Mouse (Mus musculus) cerebellum, adult 18-20 months (tissue): Measurements from ENCODE around the gene Heyl.

Experiments used
- DNase-seq, 2 experiments: peaks; one replicate each; pipeline ENCODE4 v3.0.0; 2021

The Heyl gene

DNA sequence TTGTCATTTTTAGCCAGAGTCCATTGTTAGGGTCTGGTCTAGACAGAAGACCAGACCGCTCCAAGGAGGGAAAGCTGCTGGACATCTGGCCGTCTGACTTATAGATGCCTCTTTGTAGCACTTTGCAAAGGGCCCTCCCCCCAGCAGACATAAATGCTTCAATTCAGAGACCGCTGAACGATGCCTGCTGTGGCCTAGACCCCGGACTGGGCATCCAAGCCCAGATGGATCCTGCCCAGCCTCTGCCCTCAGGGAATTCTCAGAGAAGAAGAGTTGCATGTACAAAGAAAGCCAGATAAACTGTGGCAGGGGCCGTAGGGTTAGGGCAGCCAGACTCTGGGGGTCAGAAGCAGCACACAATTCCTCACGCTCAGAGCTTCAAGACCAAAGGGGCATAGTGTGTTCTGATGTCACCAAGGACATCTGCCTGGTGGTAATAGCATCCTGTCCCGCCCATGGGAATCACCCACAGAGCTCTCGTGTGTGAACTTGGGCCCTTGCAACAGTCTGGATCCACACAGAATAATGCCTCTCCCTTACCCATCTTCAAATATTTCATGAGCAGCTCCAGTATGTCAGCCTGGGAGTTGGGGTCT, 2.6 kb downstream of the Heyl start:
- no peak for DNase-seq

DNA sequence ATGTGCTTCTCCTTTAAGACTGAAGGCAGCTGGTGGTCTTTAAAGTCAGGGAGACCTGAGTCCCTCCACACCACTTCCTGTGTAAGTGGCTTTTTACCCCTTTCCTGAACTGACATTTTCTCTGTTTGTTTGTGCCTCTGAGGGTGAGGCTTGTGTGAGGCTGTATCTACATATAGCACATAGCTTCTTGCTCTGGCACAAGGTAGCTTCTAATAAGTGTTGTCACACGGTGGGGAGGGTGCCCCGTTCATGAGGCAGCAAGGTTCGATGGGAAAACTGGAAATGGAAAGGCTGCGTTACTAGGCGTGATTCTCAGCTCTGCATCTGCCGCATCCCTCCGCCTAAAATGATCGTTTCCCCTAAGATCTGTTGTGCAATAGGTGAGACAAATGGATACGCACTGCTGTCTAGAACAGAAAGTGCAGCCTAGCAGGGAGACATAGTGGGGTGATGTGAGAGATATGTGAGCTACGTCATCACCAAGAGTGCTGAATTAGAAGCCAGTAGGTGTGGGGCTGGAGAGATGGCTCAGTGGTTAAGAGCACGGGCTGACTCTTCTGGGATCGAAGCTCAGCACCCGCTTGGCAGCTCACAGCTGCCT, 3.2 kb downstream of the Heyl start:
- no peak for DNase-seq

DNA sequence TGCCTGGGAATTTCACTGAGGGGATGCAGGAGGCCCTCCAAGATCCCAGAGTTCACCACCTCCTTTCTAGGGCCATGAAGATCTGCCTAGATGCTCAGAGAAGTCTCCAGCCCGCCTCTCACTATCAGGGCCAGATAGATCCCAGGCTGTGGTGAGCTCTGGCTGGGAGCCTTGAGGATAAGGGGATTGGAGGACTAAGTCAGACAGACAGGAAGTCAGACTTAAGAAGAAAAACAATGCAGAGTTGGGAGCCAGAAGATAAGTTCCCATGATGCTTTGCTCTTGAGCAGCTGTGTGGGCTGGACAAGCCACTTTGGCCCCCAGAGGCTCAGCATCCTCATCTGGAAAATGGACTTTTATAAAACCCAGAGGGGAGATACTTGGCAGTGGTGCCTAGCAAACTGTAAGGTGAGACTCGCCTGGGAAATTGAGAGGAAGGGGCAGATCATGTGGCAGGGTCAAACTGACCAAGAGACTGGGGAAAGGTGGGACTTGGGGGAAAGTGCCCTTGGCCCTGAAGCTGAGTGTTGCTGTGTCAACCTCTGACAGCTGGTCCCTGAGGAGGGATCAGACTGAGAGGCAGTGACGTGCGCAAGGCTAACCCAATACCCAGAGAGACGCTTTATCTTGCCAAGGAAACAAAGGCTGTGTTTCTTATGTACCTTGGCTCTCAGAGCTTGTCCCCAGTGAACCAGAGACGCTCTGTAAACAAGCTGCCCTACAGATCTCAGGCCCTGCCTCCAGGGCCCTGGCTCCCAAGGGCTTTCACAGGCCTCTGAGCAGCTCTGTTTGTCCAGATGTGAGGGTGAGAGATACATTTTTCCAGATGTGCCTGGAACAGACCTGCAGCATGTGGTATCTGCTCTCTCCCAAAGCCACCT, 4.3 kb downstream of the Heyl start:
- DNase-seq = no peak

DNA sequence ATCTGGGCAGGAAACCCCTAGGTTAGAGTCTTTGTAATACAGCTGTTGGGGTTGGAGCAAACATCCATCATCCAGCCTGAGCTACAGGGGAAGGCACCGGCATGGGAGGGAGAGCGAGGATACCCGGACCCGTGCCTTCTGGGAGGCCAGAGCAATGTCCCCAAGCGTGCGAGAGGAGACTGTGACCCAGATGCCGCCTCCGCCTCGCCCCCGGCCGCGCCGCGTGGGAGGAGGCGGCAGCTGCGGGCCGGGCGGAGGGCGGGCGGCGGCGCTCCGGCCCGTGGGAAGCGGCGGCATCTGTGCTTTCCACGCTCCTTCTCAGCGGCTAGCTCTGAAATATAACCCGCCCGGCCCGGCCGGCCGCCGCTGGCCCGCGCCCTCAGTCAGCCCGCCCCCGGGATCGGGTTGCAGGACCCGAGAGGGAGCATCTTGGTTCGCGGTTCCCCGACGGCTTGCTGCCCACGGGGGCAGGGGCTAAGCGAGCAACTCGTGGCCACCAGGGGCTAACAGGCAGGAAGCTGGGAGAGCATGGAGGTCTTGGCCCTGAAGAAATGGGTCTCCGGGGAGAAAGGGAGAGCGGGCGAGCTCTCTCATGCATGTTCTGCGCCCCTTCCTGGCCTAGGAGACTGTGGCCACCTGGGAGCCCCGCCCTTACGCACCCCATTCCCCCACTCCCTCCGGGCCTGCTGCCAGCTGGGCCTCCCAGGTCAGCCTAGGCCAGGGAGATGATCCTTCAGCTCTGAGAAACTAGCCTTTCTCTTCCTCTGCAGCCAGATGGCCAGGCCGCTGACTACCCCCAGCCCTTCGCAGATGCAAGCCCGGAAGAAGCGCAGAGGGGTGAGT, 6.2 kb downstream of the Heyl start:
- DNase-seq = no peak

DNA sequence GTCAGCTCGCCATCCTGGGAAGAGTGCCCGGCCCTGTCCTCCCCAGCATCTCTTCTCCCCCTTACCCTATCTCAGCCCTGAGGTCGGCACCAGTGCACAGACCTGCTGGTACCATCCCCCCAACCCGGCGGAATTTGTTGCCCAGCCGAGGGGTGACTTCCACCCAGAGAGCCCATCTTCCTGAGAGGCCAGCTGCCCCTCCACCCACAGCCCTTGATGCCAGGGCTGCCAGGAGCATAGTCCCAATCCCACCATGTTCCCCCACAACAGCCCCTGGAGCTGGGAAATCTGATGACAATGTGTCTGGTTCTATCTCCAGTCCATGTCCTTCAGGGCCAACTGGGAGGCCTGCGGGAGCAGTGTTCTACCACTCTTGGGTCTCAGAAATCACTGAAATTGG, 12.9 kb downstream of the Heyl start:
- no peak for DNase-seq

DNA sequence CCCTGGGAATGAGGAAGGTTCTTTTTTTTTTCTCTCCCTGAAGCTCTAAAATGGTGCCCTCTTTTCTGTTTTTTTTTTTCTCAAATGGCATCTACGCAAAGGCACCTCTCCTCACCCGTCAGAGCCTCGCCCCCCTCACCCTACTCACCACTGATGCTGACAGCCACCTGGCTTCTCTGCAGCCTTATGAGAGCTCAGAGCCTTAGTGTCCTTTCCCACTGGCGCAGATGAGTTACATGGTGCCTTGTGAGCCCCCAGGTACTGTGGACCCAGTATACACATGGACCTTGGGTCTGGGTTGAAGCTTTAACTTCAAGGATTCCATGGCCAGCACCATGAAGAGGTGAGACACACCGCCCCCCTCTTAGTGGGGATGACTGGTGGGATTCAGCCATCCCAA, 13.3 kb downstream of the Heyl start:
- no peak for DNase-seq

DNA sequence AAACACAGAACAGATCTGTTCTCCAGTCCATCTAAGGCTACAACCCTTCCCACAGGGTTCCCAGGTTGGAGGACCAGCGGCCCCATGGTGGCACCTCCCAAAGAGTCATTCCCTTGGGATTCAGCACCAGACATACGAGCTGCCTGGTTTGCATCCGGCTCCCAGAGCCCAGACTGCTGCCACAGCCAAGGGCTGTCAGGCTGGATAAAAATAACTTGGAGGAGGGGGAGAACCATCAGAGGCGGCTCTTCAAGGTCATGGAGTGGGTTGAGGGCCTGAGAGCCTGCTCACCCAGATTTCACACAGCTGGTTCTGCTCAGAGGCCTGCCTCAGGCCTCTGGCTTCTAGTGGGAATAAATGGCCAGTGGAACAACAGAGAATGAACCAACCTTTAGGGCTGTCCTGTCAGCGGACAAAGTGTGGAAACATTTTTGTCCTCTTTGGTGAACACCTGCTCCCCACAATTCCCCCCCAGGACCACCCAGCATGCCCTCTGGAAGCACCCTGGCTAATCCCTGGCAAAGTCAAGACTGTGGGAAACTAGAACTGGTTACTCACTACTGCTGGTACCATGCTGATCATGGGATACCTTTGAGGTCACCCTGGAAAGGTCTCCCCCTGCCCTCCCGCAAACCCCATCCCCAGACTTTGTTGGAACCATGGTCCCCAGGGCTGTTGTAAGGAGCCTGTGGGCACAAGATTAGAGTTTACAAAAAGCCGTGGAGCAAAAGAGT, 14.0 kb downstream of the Heyl start:
- DNase-seq = no peak

DNA sequence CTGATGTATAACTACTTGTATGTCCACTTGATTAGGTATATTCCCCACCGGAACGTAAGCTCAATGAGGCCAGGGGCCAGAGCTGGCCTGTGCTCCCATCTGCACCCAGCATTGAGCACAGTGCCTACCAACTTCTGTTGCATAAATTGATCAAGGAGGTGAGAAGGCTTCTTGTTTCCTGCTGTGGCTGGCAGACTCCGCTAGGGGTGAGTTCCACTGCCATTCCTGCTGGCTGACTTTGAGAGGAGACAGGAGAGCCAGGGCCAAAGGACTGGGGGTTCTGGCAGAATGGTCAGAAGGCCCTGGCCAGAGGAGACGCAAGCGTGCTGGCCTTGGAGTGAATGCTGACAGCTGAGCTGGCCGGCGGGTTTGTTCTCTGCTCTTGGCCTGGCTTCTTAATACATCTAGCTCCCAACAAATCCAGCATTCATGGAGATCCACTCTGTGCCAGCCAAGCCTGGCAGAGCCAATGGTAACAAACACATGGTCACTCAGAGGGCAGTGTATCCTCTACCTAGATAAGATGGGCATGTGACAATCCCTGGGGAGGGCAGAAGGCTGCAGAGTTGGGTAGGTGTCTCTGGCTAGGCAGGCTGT, 15.7 kb downstream of the Heyl start:
- DNase-seq = peak; percentile 76 to 82

DNA sequence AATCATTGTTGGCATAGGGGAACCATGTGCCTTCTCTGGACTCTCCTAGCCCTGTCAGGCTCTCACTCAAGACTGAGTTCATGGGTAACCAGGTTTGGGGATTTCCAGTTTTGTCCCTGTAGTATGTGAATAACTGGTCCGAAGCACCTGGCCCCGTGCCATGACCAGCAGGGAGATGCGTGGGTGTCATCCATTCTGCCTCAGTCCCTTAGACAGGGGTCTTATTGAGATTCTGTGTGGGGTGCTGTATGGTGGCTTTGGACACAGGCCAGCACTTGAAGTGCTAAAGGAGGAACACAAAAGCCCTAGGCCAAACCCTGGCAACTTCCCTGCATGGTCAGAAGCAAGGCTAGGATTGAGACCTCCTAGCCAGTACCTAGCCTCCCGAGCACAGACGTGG, 18.9 kb downstream of the Heyl start:
- DNase-seq = peak in 1 of 2 experiments; percentile 39

DNA sequence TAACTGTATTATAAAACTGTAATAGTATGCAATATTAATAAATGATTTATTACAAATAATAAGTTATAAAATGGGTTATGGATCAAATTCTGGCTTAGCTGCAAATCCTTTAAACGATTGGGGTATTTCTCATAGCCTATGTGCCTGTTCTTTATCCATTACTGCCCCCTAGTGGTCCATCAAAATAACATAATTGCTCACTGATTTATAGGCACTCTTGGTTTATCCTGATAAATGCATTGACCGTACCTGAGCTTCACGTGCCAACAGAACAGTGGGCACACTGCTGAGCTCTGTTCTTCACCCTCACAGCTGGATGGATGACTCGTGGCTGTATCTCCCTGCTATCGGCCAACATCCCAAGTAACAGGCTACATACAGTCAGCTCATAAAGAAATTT, 21.3 kb downstream of the Heyl start:
- DNase-seq = peak; percentile 24 to 27

DNA sequence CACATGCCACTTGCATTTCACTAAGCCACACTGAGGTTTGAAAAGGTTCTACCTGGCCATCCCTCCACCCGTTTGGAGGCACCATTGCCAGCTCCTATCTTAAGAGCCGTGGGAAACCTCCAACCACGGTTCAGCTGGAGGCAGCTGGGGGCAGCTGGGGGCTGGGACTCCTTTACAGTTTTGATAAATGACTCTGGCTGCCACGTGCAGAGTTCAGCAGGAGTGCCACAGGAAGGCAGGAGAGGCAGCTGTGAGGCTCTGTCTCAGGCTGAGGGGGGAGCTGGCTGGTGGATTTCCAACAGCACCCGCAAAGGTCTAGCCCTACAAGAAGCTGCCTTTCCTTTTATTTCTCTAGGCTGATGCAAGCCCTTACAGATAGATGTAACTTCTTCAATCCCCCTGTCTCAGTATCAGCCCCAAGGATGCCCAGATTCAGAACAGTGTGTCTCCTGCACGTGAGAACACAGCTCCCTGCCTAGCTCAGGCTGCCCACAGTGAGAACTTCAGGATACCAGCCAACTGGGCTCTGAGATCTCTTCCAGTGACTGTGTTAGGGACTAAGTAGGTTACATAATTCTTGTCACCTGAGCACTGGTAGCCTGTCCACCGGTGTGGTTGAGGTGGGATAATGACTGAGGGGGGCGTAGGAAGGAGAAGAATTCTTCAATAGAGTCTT, 26.9 kb downstream of the Heyl start:
- DNase-seq = no peak

DNA sequence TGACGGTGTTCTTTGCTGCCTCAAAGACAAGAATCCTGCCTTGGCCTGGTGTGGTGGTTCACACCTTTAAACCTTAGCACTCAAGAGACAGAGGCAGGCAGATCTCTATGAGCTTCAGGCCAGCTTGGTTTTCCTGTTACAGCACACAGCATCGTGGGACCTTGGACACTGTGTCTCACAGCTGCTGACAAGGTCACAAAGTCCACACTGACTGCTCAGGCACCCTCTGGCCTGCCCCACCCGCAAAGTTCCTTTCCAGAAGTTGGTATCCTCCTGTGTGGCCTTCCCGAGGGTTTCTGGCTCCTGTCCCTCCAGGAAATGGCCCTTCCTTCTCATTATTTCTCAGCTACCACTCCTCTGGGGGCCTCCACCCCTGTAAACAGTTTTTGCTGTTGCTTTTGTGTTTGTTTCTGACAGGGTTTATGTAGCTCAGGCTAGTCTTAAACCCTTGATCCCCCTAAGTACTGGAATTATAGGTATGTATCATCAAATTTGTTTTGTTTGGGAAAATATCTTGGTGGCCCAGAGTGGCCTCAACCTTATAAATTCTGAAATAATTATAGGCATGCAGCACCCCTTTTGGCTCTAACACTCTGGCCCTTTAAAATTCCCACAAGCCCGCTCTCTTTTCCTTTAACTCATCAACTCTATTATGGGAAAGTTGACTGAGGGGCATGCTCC, 28.5 kb downstream of the Heyl start, which contains the start of gene Pabpc4:
Pabpc4 (plus strand) TSS at position 631 of the 681 bp plus-strand sequence.
- DNase-seq = no peak

DNA sequence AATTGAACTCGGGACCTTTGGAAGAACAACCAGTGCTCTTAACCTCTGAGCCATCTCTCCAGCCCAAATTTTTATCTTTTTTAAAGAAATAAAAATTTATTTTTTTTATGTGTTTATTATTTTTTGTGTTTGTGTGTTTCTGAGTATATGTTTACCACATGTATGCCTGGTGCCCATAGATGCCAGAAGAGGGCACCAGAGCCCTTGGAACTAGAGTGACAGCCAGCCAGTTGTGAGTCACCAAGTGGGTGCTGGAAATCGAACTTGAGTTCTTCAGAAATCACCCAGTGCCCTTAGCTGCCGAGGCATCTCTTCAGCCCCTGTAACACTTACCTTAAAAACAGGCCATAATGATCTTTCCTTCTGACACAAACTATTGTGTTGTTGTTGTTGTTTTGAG, 37.7 kb downstream of the Heyl start:
- DNase-seq = no peak

DNA sequence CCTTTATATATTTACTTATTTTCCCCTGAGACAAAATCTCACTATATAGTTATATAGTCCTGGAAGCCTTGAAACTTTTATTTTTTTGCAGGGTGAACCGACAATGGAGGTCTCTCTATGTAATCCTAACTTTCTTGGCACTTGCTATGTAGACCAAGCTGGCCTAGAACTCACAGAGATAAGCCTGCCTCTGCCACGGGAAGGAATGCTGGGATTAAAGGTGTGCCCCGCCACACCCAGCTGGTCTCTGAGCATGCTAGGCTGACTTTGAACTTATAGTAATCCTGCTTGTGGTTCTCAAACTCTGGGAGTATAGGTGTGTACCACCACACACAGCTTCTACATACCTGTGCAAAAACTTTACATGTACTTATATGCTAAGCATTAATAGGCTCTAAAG, 46.8 kb downstream of the Heyl start:
- no peak for DNase-seq

DNA sequence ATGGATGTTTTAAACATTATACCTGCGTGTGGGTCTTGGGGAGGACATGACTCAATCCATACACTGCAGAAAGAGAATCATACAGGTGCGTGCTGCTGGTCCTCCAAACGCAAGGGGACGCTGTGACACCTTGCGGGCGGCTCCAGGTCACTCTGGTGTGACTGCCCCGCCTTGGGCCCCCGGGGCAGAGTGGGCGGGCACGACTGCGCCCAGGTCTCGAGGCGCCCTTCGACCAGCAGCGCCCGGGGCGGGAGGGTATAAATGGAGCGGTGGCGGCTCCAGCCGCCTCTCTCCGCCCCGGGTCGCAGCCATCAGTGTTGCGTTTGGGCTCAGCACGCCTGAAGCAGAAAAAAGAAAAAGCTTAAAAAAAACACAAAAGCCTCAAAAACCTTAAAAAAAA, 49.1 kb downstream of the Heyl start:
- DNase-seq = peak; percentile 92 to 93

DNA sequence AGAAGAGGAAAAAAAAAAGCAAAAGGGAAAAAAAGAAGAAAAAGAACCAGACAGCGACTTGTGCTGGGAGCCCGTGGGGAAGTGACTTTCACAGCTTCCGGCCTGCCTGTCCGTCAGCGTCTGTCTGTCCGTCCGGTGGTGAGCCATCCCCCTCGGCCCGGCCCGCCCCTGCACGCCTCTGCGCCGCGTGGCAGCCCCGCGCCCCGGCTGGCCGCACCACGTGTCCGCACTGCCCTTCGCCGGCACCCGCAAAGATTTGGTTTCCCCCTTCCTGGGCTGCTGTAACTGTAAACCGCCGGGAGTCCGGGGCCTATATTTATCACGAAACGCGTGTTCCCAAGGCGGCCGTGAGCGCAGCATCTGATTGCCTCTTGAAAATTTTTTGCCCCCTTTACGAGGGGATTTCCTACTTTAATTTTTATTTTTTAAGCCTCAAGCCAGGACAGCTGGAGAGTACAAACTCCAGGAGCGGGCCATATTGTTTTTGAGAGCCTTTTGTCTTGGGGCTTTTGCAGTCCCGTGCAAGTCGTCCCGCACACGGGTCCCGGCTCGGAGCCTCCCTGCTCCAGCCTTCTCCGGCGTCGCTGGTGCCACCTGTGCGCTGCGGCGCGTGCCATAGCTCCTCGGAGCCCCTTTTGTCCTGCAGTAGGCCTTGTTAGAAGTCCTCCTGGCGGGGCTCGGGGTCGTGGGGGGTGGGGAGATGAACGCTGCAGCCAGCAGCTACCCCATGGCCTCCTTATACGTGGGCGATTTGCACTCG, 49.7 kb downstream of the Heyl start:
- DNase-seq = peak; percentile 21 to 39

DNA sequence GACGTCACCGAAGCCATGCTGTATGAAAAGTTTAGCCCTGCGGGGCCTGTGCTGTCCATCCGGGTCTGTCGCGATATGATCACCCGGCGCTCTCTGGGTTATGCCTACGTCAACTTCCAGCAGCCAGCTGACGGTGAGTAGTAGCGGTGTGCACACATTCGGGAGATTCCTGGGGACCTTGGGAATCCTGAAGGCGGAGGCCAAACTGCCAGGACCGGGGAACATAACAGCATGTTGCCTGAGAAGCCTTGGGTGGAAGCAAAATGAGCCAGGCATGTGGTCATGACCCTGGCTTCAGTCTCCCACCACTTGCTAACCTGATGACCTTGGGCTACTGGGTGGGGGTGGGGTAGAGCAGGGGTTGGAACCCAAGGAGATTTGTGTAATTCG, 50.3 kb downstream of the Heyl start:
- DNase-seq = peak in 1 of 2 experiments; percentile 22

DNA sequence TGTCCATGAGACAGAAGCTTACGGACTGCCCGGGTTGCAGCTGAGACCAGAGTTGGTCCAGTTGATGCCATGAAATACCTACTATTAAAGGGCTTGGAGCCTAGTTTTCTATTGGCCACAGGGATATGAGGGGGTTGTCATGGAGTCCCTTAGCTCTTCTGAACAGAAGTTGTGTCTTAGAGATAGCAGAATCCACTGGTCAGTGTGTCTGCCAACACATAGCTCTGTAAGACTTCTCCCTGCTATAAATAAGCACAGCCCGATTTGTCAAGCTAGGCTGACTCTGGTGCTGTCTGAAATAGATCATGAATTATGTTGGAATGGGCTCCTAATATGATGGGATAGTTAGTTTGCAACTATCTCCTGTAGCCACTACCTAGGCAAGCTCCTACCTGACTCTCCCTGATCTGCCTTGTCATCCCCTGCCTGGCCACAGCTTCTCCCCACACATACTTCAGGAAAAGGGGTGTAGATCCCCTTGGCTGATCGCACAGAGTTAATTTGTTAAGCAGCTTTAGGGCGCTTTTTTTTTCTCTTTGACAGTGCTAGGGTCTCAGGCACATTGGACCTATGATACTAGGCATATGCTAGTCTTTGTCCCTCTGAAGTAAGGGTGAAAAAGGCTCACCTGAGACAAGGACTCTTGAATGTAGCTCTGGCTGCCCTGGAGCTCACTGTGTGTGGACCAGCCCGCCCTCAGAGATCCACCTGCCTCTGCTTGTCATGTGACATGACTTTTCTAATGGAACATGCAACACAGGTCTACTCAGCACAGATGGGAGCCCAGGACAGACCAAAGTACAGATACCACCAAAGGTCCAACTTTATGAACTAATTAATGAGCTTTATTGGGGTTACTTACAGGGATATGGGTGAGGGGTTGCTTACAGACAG, 51.6 kb downstream of the Heyl start:
- no peak for DNase-seq

DNA sequence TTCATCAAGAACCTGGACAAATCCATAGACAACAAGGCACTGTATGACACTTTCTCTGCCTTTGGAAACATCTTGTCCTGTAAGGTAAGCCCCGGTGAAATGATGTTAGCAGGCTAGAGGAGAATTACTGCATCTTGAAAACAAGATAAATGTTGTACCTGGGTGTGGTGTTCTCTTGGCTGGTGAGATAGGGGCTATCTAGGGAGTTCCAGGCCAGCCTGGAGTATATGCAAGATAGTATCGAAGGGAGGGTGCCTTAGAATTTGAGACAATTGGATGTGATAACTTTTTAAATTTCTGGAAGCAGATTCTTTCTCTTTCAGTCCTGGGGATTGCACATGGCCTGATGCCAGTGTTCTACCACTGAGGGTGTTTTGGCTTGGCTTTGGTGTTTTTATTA, 53.4 kb downstream of the Heyl start:
- no peak for DNase-seq
